Mouse (Mus musculus) cerebellum, adult 2 months (tissue): ENCODE measurements around the gene Ate1.

ENCODE experiments used
- CTCF ChIP-seq: fragments of 200-500 bp; IDR thresholded peaks from 2 replicates; pipeline ENCODE4 v1.5.1; 2011; ENCODE audit warnings: low read depth, mild to moderate bottlenecking, control low read depth, low read length, moderate library complexity, borderline replicate concordance; ENCODE audit not compliant: insufficient read depth
- POLR2A ChIP-seq: fragments of 200-500 bp; IDR thresholded peaks from 2 replicates; pipeline ENCODE4 v1.6.1; 2011; ENCODE audit warnings: low read length, control low read depth, borderline replicate concordance; ENCODE audit not compliant: insufficient read depth

GRCm38 (mm10) chr7:130382126-130382525 is 138.0 kb downstream of the Ate1 start:
- TF ChIP-seq CTCF: no peak
- TF ChIP-seq POLR2A: no peak
